Mouse (Mus musculus): Measurements from ENCODE around the gene Cers1.

Cers1 gene

DNA sequence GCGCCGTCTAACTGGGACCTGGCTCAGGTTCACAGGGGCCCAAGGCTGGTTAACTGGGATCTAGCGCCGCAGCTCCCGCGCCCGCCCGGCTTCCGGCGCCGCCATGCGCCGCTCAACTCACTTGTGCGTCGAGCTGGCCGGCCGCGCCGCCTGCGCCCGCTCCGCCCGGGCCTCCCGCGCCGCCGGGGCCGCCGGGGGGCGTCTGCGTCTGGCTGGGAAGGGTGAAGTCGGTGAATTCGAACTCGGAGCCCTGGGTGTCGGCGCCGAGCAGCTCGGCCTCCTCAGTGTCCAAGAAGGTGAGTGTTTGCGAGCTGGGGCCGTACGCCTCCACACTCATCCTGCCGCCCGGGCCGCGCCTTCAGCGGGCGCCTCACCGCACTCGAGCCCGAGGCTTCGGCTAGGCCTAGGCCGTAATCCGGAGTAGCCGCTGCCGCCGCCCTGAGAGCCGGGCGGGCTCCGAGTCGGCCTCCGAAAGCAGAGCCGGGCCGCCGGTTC, 37.1 kb downstream of the Cers1 start:
- DNase-seq (ENCODE audit: low spot score), result peak; percentile 62

GRCm38 (mm10) chr8:70353194-70353817, 37.7 kb downstream of the Cers1 start, which contains the start of gene Upf1:
TSS of gene Upf1 (minus strand) at chr8:70353278.
- DNase-seq (ENCODE audit: low spot score), result peak; percentile 100

DNA sequence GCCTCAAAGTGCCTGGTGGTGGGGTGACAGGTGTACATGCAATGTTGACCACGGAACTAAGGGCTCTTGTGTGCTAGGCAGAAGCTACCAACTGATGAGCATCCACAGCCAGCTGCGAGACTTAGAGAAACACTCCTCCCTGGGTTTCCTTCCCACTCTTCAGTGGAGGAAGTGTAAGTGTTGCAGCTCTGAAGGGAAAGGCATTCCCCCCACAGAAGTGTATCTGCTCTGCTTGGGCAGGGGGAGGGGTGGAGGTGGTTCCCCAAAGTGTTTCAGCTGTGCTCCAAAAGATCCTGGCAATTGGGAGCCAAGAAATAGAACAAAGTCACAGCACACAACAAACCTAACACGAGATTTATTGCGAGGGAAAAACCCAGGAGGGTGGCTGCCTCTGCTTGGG, 38.4 kb downstream of the Cers1 start:
- peak; percentile 42 for DNase-seq (ENCODE audit: low spot score)

- no peak for DNase-seq (ENCODE audit: low spot score)
Observed at GRCm38 (mm10) chr8:70356111-70356510, 40.5 kb downstream of the Cers1 start.

DNA sequence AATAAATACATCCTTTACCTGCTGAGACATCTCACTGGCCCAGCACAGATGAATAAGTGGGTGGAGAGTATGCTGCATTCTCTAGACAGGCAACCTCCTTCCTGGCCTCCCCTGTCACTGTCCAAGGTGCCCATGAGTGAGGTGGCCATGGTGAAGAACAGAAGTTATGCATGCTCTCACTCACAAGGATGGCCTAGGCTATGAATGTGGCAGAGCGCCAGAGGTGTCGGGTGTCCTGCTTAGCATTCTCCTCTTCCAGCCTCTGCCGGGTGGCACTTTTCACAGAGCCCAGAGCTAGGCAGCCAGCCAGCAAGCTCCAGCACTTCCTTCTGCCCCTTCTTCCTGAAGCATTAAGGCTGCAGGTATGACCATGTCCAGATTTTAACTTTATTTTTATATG, 43.8 kb downstream of the Cers1 start:
- DNase-seq (ENCODE audit: low spot score), result peak; percentile 89

DNA sequence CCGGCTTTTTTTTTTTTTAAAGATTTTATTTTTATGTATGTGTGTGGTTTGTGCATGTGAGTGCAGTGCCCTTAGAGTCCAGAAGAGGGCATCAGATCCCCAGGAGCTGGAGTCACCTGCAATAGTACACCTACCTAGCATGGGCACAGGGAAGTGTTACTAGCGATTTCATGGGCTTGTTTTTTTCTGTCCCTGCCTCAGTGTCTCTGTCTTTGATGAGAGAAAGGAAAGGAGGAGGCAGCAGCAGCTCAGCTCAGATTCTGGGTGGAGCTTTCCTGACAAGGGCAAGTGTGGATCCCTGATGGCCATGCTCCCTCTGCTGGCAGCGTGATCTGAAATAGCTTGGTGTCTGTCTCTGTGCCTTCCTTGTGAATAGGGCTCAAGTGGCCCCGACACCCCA, 45.2 kb downstream of the Cers1 start:
- peak; percentile 44 for DNase-seq (ENCODE audit: low spot score)

GRCm38 (mm10) chr8:70361484-70362032, 46.0 kb downstream of the Cers1 start:
- no peak for DNase-seq (ENCODE audit: low spot score)

DNA sequence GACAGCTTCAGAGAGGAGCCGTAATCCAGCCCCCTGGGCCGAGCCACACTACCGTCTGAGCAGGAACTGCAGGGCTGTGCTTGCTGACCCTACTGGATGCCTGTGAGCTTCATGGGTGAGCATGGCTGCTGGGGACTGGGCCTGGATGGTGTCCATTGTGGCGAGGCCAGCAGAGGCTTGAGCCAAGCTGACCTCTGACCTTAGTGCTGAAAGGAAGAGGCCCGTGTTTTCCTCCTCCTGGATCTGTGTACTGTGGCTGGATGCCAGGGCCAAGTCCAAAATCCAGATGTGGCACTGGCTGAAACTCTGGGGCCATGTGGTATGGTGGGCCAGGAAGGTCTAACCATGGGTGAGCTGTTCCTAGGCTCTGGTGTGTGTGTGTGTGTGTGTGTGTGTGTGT, 48.5 kb downstream of the Cers1 start:
- DNase-seq (ENCODE audit: low spot score), result peak; percentile 88

DNA sequence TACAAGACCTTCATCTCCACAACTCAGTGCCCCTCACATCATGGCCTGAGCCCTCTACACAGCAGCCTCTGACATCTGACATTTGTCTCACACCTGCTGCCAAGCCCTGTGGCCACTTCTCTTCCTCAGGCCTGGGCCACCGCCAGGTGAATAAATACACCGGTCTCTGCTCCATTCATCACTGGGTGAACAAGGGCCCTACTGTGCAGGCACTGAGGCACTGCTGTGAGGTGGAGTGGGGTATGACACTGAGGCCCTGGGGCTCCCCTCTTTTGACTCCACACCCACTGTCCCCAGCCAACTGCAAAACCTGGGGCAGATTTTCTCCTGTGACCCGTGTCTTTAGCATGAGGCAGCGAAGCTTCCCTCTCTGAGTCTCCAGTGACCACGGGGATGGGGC, 51.0 kb downstream of the Cers1 start:
- DNase-seq (ENCODE audit: low spot score), result no peak

GRCm38 (mm10) chr8:70370476-70370875, 54.9 kb downstream of the Cers1 start:
- DNase-seq (ENCODE audit: low spot score), result peak; percentile 65

DNA sequence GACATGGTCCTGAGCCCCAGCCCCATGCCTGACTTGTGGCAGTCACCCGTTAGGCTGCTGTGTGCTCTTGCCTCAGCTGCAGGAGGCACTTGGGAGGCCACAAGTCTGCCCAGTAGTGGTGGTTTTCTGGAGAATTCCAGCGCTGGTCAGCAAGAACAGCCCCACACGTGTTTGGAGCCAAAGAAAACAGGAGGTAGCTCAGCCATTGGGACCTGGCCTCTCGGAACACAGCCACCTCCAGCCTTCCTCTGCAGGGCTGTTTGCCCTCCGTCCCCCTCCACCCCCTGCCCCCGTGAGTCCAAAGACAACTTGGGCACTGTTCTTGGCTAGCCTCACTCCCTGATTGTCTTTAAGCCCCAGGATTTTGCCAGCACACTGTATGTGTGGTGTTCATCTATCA, 56.4 kb downstream of the Cers1 start:
- no peak for DNase-seq (ENCODE audit: low spot score)

DNA sequence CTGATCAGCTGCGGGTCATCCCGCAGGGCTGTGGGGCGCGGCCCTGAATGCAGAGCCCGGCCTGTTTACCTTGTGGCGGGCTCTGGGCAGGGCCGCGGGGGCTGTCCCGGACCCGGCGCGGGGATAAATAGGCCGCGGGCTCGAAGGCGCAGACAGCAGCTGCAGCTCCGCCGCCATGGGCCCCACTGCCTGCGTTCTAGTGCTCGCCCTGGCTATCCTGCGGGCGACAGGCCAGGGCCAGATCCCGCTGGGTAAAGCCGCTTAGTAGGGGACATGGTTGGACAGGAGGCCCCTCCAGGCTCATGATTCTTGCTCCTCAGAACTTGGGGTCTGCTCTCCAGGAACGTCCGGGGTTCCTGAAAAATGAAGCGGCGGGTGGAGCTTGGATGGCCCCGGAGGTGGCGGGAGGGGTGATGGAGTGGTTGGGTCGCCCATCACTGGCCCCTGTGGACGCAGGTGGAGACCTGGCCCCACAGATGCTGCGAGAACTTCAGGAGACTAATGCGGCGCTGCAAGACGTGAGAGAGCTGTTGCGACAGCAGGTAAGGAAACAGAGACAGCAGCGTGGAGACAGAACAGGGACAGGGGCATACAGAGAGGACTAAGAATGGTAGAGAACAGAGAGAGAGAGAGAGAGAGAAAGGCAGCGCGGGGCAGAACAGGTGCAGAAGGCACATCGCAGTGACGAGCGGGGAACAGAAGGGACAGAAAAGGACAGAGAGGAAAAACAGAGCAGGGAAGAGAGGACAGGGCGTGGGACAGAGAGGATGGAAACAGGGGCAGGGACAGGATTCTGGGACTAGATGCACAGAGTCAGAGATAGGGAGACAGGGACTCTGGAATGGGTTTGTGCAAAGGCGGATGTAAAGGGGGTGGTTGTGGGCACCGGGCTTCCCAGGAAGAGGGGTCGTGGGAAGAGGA, 58.1 kb downstream of the Cers1 start, which contains the start of gene Comp:
Gene Comp, plus strand, starts transcription at position 162 of the 921 bp plus-strand sequence.
- no peak for DNase-seq (ENCODE audit: low spot score)

- no peak for DNase-seq (ENCODE audit: low spot score)
Observed at GRCm38 (mm10) chr8:70374318-70374927, 58.8 kb downstream of the Cers1 start.

GRCm38 (mm10) chr8:70375212-70375859, 59.8 kb downstream of the Cers1 start:
- DNase-seq (ENCODE audit: low spot score), result no peak

DNA sequence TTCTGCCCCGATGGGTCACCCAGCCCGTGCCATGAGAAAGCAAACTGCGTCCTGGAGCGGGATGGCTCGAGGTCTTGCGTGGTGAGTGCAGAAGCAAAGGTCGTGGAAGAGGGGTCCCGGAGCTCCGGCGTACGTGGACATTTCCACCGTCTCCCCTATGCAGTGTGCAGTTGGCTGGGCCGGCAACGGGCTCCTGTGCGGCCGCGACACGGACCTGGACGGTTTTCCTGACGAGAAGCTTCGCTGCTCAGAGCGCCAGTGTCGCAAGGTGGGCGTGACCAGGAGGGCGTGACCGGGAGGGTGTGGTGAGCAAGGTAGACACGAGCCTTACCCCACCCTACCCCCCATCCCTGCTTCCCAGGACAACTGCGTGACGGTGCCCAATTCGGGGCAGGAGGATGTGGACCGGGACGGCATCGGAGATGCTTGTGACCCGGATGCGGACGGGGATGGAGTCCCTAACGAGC, 60.7 kb downstream of the Cers1 start:
- DNase-seq (ENCODE audit: low spot score), result no peak

- no peak for DNase-seq (ENCODE audit: low spot score)
Observed at GRCm38 (mm10) chr8:70377049-70377448, 61.5 kb downstream of the Cers1 start.

DNA sequence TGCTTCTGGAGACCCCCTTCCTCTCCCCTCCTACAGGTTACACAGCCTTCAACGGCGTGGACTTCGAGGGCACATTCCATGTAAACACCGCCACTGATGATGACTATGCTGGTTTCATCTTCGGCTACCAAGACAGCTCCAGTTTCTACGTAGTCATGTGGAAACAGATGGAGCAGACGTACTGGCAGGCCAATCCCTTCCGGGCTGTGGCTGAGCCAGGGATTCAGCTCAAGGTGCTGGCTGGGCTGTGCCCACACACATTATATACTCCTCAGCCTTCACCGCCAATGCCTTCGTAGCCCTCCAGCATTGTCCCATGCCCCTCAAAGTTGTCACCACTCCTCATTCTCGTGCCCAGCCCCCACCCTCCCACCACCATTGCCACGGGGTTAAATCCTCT, 64.5 kb downstream of the Cers1 start:
- DNase-seq (ENCODE audit: low spot score), result no peak
